Mouse (Mus musculus) kidney, postnatal 36 days (tissue): ENCODE data around the gene Gprc5a.
A peak's percentile ranks its signal among the peaks of the same experiment; 100 is the strongest.

Experiments
- DNase-seq, 2 experiments: peaks; one replicate each; pipeline ENCODE4 v3.0.0; 2021 to 2022; ENCODE audit warnings: mixed read lengths in 2 of 2

Gprc5a gene

DNA sequence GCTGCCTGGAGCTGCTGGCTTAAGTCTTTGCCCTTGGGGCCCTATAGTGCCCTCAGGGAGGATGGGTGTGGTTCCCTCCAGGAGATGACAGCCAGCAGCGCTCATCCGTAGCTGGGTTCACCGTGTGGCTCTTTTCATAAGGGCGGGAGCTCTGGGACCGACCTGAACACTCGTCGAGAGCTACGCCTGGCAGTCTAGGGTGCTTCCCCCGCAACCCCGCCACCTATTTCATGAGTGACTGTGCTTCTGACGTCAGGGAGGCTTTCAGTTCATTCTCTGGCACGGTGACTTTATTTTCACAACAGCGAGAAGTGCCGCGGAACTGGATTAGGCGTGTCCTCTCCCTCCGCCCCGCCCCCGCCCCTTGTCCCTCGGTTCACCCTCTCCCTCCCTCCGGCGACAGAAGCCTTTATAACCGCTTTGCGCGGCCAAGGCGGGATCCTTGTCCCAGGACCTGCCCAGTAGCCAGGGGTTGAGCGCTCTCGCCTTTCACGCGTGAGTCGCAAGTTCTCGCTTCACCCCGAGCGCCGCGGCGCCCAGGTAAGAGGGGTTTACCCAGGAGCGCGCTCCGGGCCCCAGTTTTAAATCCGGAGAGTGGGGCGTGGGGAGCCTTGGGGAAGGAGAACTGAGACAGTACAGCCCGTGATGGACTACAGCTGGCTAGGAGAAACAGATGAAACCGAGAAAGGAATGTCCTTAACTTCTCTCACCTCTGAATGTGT, at the start of gene Gprc5a:
TSS of gene Gprc5a (plus strand) at position 416 of the 722 bp plus-strand sequence.
- peak; percentile 59 to 62 for DNase-seq

DNA sequence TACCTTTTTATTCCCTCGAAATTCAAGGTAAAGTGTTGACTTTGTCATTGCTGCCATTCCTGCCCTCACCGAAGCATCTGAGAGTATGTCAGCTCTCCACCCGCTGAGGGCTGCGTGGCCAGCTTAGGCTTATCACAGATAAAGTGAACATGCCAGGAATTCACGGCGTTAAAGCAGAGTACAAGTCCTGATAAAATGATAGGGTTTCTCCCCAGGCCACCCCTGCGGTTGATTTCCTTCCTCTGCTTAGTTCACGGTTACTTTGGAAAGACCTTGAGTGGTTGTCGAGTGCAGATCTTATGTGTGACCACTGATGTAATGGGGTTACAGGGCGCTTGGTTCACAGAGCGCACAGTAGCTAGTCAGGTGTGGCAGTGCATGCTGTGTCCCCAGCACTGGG, 48.2 kb upstream of the Gprc5a start:
- no peak for DNase-seq

DNA sequence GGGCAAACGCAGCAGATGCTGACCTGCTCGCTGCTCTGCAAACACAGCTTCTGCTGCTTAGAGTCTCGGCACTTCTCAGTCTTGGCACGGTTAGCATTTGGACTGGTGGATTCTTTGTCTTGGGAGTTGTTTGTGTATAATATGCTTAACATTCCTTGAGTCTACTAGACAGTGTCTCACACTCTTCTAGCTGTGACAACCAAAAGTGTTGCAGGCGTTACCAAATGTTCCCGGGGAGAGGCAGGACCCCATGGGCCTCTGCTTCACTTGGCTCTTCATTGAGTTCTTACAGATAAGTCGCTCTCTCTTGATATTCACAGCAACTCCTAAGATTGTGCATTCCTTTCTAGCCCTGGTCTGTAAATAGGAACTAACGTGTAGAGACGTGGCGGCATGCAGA, 45.9 kb upstream of the Gprc5a start:
- DNase-seq: no peak

DNA sequence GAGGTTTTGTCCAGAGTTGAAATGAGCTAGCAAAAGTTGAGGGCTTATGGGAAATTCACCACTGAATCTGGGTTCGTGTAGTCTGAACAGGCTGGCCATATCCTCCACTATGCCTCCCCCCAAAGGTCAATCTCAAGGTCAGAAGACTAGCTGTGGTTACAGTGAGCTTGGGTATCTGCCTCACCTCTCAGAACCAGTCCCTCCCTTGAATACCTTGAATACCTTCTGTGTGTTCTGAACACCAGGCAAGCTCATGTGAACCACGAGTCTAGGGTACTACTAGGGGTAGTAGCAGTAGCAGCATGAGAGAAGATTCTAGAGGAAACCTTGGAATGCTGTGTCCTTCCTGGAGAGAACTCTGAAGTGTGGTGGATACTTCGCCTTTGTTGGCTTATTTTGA, 43.8 kb upstream of the Gprc5a start:
- no peak for DNase-seq

DNA sequence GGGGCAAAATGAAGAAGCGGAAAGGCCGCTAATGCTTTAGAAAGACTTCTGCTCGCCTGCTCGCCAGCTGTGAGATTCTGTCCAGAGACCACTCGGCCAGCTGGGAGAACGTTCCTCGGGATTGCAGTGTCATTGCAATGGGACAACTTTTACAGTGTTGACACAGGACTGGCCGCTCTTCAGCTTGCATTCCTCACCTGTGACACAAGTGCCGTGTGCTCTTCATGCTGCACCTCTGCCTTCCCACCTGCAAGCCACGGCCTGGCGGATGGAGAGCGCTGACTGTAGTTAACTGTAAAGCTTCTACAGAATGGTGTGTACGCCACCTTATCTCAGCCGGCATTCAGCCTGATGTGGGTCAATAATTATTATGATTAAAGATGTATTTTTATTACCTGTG, 42.1 kb upstream of the Gprc5a start:
- no peak for DNase-seq

DNA sequence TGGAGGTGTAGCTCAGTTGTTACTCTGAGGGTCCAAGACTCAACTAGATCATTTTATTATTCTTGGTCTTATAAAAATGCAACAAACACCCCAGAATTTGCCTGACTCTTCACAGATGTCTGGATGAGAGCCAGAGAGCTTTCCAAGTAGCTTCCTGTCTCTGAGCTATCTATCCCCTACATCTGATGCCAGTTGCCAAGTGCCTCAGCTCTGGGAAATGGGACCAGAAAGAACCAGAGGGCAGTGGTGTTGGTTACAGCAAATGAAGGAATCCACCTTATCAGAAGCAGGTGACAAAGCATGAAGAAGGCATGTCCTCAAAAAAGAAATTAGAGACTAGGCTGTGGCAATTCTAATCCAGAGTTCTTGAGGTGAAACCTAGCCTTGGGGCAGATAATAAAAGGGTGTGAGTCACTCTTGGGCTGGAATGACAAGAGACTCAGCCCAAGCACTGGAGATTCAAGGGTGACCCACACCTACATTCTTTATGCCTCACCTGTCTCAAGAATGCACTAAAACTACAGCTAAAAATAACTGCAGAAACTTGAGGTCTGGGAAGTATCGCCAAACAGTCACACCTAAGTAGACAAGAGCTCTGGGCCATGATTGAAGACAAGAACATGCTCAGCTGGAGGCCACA, 40.5 kb upstream of the Gprc5a start:
- DNase-seq: peak in 1 of 2 experiments; percentile 11

DNA sequence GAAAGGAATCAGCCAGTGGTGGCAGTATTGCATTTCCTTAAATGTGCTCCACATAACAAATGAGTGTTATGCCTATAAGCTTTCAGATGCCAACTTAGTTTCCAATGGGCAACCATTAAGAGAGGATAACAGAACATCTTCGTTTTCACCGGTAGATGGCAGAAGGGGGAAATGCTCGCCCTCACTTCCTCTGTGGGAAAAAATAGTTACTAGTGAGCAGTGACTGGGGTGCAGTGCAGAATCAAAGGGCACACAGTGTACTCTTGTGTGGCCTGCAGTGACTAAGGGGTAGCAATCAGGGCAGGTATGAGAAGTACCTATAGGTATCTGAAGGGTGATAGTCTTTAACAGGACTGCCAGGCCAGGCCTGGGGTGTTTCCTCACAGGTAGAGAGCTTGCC, 39.2 kb upstream of the Gprc5a start:
- peak; percentile 34 to 41 for DNase-seq

DNA sequence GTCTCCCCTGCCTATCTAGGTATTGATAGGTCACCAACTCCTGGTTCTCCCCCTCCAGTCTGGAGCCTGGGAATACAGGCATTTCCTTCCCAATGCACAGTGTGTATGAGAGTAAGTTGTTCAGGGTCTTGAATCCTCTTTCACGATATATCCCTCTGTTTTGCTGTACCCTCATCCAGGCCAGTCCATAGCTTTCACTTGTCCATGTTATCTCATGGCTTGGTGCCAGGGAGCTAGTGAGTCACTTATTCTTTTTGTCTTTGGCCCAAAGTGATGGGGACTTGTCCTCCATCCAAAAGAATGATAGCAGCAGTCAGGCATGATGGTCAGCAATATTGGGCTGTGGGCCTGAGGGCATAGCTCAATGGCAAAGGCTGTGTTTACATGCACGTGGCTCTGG, 38.7 kb upstream of the Gprc5a start:
- peak in 1 of 2 experiments; percentile 6 for DNase-seq

DNA sequence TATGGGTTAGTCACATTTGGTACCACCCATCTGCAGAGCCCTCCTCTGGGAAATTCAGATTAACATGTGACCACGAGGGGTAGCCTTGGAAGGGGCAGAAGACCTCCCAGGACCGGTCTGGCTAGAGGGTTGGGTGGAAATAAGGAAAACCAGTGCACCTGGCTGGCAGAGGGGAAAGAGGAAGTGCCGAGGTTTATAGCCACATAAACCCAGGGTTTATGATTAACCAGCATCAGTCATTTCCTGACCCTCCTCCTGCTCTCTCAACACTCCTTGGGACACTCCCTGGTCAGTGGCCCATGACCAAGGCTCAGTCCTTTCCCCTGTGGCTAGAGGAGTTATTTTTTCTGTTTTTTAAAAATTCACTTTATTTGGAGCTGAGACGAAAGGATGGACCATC, 36.2 kb upstream of the Gprc5a start:
- DNase-seq: peak; percentile 68 to 74

DNA sequence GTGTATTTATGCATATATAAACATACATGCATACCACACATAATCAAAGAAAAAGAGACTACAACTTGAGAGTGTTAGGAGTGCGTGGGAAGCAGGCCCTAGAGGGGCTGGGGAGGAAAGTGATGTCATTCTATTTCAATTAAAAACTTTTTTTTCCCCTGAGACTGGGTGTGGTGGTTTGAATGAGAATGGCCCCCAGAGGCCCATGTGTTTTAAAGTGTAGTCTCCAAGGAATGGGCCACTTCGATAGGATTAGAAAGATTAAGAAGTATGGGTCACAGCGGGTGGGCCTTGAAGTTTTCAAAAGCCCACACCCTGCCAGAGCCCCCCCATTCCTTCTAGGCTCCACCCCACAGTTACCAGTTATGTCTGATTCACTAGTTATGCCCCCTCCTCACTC, 26.8 kb upstream of the Gprc5a start:
- no peak for DNase-seq

DNA sequence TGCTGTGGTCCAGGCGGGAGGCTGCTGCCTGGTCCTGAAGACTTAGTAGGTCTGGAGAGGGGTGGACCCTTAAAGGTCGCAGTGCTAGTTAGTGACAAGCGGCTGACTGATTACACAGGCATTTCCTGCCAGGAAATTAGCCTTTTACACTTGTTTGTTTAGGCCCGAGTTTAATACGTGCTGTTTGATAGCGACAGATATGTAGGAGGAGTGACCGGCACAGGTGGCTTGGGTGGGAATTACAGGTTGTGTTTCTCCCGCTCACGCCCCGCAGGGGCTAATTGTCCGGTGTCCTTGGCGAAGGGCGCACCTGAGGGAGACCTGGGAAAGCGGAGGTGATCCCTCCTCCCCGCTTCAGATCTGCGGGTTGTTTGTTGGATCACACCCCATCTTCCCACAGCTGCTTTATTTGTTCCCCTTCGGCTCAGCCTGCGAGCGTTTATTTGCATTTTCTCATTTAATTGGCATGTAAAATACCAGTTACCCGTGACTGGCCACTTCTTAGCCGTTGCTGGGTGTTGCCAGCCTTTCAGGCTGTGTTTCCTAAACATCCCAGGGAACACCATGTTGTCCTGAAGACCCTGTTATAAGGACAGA, 25.1 kb upstream of the Gprc5a start:
- DNase-seq: peak; percentile 8 to 18

DNA sequence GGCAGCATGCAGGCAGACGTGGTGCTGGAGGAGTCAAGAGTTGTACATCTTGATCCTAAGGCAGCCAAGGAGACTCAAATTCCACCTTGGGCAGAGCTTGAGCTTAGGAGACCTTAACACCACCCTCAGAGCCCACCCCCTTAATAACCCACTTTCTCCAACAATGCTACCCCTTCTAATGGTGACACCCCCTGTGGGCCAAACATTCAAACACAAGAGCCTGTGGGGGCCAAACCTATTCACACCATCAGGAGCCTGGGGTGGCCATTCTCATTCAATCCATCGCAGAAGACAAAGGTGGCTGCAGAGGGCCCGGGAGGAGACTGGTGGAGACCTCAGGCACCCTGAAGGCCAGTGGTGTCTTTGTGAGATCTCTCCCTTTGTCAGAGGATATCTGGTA, 23.5 kb upstream of the Gprc5a start:
- DNase-seq: no peak

DNA sequence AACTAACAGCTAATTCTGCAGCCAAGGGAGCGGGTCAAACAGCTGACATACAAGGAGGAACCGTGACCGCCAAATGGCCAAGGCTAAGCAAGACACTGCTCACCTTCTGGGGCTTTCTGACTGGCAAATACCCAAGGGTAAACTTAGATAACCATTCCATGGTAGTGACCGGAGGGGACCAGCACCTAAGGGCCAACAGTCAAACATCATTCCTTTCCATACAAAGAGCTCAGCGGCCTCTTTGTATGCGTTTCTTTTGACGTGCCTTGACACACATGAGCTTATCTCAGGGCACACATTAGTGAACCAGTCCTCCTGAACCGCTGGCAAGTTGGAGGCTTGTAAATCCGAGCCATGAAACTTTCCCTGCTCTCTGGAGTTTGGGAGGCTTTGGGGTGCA, 18.2 kb upstream of the Gprc5a start:
- DNase-seq: no peak

DNA sequence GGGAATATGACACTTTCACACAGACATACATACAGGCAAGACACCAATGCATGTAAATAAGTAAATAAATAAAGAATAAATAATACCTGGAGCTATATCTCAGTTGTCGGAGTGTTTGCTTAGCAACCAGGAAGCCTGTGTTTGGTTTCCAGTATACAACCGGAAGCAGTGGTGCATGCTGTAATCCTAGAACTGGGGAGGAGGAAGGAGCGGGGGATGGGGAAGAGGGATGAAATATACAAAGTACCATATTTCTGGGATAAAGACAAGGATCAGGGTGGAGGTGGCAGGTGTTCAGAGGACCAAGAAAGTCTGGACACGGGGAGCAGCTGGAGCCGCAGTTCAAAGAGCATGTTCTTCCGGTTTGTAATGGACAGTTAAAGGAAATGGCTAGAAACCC, 16.9 kb upstream of the Gprc5a start:
- DNase-seq: no peak

DNA sequence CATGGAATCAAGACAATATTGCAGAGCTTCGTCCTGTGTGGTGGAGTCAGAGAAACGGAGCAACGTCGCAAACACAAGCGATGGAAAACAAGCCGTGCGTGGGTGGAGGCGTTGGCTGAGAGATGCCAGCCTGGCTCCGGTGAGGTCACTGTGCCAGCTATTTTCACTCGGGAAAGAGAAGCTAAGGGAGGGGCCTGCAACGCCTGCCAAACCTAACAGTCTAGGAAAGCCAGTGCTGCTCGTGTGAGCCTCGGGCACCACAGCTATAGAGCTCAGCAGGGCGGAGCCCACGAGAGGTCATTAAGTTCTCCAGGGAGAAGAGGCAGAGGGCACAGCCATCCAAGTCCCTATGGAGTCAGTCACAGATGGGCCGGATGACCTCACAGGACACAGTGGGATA, 16.5 kb upstream of the Gprc5a start:
- DNase-seq: peak; percentile 23 to 30

DNA sequence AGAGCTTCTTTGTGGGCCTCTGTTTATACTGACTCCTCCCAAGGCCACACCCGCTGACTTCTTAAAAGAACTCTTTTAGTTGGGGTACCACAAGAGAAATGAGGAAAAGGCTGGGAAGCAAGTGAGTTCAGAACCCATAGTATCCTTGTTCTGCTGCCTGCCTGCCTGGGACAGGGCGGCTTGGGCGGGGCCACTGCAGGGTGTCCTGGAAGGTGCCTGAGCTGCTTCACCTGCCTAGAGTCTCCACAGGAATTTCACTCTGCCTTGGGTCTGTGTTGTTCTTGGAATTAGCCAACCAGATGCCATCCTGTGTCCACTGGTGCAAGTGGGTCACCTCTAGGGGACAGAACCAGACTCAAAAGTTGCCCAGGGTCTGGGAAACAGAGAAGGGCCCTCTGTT, 11.7 kb upstream of the Gprc5a start:
- DNase-seq: no peak

DNA sequence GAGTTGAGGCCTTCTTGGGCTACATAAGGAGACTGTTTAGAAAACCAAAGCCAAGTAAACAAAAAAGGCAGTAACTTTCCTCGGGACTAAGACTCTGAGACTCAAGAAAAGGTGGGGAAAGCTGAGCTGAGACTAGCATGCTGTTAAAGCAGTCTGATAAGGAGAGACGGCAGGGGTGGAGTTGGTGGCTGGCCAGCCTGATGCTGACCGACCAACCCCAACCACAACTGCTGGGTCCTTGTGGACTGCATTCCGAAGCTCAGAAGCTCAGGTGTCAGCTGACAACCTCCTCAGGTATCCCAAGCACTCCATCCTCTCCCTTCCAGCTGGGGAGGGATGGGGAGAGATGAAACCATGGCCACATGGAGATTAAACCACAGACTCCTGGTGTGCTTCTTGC, 9.6 kb upstream of the Gprc5a start:
- no peak for DNase-seq

DNA sequence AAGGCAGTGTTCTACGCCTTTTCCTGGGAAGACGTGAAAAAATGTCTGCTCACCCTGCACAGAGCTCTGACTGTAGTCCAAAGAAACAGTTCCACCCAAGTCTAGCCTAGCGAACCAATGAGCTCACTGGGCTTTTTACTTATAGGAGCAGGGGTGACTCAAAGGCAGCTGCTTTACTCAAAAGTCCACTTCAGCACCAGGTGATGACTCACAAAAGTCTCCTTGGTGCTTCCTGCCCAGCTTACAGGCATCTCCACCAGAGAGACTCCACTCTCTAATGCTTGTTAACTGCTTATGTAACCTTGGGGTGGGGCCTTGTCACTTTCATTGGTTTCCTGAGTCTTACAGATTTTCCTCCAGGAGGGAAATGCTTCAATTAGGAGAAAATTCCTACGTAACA, 4.7 kb upstream of the Gprc5a start:
- DNase-seq: no peak

DNA sequence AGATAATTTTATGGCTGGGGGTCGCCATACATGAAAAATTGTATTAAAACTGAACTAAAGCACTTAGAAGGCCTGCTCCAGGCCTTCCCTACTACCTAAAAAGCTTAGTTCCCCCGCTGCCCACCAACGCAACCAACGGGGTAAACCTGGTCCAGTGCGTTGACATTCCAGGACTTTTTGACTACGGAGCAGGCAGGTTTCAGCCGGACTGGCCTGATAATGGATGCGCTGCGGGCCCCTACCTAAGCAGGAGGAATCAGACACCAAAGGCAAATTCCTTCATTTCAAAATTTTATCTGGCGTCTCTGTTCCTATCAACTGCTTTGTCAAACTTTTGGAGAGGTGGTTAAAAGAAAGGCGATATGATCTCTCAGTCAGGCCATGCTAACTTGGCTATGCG, 830 bp upstream of the Gprc5a start:
- no peak for DNase-seq

DNA sequence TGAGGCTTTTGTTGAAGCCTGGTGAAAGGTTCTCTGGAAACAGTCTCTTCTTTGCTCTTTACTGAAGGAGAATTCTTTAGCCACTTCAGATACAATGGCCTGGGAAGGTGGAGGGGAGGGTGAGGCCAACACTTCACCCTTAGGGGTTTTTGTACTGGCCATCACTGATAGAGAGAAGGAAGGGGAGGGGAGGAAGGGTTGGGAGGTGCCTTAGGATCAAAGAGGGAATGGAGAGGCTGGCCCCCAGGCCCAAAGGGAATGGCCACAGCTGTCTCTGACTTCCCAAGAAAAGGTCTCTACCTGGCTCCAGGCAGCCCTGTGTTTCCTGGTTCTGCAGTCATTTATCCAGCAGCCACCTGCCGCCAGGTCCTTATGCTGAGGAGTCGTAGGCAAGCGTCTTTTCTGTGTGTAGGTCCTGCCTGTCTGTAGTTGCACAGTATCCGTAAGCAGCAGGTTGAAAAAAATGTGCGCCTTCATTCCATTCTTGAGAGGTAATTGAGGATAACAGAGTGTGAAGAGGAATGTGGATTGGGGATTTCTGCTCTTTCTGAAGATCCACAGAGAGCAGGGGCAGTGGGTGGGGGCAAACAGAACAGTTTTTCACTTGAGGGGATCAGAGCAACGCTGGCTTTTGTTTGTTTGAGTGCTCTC, 1.5 kb downstream of the Gprc5a start:
- no peak for DNase-seq

DNA sequence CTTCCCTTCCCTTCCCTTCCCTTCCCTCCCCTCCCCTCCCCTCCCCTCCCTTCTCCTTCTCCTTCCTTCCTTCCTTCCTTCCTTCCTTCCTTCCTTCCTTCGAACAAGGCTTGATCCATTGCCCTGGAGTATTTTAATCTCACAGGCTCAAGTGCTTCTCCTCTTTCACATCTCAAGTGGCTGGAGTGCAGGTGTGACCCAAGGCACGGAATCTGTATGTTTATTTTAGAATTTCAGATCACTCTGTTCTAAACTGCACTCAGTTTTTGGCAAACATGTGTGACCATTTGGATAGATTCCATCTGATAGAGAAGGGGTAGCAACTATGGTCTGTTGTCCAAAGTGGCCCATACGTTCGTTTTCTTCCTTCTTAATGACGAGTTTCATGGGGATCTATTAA, 2.8 kb downstream of the Gprc5a start:
- no peak for DNase-seq

DNA sequence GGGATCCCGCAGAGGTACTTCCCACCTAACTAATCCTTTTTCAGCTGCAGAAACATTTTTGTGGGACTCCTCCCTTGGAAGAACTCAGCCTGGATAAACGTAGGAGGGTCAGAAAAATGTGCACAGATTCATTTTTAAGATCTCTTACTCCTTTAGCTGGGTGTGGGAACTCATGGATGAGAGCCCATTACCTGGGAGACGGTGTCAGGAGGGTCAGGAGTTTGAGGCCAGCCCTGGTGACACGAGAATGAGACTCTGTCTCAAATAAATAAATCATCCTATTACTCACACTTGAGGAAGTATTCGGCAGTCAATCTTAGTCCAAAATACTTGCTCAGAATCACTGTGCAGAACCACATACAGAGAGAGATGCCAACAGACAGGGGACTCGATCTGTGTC, 4.4 kb downstream of the Gprc5a start:
- DNase-seq: no peak

DNA sequence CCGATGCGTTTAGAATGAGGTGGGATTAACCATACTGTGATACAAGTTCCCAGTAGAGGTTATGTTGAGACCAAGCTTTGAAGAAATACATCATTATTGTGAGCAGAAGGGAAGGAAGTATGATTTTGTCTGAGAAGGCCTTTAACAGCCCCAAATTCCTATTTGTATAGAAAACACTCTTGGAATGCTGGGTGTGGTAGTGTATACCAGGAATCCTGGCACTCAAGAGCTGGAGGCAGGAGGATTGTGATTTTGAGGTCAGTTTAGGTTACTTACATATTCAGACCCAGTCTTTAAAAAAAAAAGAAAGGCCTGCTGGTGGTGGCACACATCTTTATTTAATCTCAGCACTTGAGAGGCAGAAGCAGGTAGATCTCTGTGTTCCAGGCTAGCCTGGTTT, 4.9 kb downstream of the Gprc5a start:
- no peak for DNase-seq

DNA sequence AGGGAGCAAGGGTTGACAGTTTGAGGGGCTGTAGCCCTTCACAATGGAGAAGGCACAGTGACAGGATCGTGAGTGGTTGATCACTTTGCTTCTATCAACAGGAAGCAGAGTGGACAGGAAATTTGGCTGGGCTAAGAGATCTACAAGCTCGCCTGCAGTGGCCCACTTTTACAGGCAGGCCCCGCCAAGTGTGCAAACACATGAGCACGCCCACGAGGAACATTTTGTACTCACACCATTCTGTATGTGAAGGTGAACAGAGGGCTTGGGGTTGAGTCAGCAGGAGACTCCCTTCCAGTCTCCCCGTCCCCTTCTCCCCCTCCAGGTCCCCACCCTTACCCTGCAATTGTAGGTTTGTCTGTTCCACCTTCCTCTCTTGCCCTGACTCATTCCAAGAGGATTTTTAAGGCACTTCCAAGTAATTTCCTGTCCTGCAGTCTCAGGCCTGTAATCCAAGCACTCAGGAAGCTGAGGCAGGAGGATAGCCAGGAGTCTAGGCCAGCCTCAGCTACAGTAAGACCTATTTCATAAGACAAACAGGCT, 9.0 kb downstream of the Gprc5a start:
- DNase-seq: no peak
